Mouse (Mus musculus) midbrain, embryonic 10.5 days (tissue): Measurements from ENCODE around the gene Fbxl2. TPM values are rescaled to one million over a fixed set of nuclear protein-coding genes. Genes with fewer than 3 reads are reported as not detected.

ENCODE experiments used
- DNase-seq: peaks from one replicate; pipeline ENCODE4 v3.0.0-alpha.2; 2017; ENCODE audit warnings: low spot score
- H3K27ac ChIP-seq: fragments of 300-500 bp; sonication (generic); replicated peaks from 2 replicates; pipeline ENCODE4 v1.5.1; 2016; ENCODE audit warnings: mild to moderate bottlenecking
- H3K27me3 ChIP-seq: fragments of 300-500 bp; sonication (generic); 2 replicates; pipeline ENCODE4 v1.6.1; 2016; ENCODE audit warnings: low read depth, mild to moderate bottlenecking; ENCODE audit not compliant: poor library complexity, severe bottlenecking
- H3K36me3 ChIP-seq: fragments of 300-500 bp; sonication (generic); 2 replicates; pipeline ENCODE4 v1.6.1; 2016; ENCODE audit warnings: mild to moderate bottlenecking, moderate library complexity
- H3K4me1 ChIP-seq: fragments of 300-500 bp; sonication (generic); 2 replicates; pipeline ENCODE4 v1.6.1; 2016
- H3K4me3 ChIP-seq: fragments of 300-500 bp; sonication (generic); 2 replicates; pipeline ENCODE4 v1.5.1; 2016; ENCODE audit warnings: mild to moderate bottlenecking, moderate library complexity
- H3K9me3 ChIP-seq: fragments of 300-500 bp; sonication (generic); replicated peaks from 2 replicates; pipeline ENCODE4 v1.6.1; 2016; ENCODE audit warnings: mild to moderate bottlenecking
- WGBS: fragments of 180-500 bp; shearing (Covaris S2); methylation state at CpG from one replicate; pipeline ENCODE4 v1.1.7; 2016; 5-methylcytosine and 5-hydroxymethylcytosine counted together
- polyA plus RNA-seq: library from polyadenylated mRNA; unstranded; fragments of >200 nt; fragmentation: Nextera tagmentation; extraction: Ambion mirVana; gene quantifications from 2 replicates; pipeline ENCODE4 v1.2.1, GENCODE M21; 2016

The Fbxl2 gene
- polyA plus RNA-seq, 1 experiment from 2014 or later: 7.0 TPM

DNA sequence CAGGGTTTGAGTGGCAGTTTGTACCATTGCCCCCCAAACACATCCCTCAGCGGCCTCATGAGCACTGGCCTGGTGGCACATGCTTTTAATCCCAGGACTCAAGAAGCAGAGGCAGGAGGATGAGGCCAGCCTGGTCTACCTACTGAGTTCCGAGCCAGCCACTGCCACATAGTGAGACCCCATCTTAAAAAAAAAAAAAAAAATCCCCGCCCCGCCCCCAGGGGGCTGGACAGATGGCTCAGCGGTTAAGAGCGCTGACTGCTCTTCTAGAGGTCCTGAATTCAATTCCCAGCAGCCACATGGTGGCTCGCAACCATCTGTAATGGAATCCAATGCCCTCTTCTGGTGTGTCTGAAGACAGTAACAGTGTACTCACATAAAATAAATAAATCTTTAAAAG is 4.1 kb upstream of the Fbxl2 start:
- no peak overlapping the region for H3K4me3 ChIP-seq
- no peak overlapping the region for H3K27ac ChIP-seq
- no peaks in the 10 kb centered on the region; the same call in 1 of the 2 replicates for H3K9me3 ChIP-seq
- peaks cover under 1% of the 10 kb centered on the region; the same call in 1 of the 2 replicates for H3K27me3 ChIP-seq
- 79% methylated on average over 7 of the region's 7 CpGs for WGBS
- no peak for DNase-seq
- H3K36me3 ChIP-seq: no peaks in the 10 kb centered on the region
- H3K4me1 ChIP-seq: no peaks in the 10 kb centered on the region

DNA sequence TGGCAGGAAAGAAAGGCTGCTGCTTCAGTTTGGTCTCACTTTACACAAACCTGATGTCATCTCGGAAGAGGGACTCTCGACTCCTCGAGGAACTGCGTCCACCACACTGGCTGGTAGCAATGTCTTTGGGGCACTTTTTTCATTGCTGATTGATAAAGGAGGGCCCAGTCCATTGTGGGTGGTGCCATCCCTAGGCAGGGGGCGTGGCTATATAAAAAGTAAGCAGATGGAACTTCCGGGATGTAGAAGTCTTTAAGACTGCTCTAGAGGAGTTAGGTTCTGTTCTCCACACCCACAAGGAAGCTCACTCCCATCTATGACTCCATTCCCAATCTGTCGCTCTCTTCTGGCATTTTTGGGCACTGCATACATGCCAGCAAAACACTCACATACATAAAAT is 685 bp upstream of the Fbxl2 start:
- DNase-seq: no peak
- no peak overlapping the region for H3K4me3 ChIP-seq

DNA sequence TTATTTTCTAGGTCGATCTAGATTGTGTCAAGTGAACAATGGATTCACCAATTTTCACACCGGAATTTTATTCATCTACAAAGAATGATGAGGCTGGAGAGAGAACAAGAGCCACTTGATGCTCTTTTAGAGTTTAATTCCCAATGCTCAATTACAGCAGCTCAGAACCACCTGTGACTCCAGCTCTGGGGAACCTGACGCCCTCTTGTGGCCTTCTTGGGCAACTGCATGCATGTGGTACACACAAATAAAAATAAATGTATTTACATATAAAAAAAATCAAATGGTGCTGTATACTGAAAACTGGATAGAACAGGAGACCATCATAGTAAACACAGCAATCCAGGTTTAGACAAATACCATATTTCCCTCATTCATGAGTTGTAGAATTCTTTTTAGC is 1.5 kb downstream of the Fbxl2 start:
- H3K36me3 ChIP-seq: no peaks in the 10 kb centered on the region
- no peaks in the 10 kb centered on the region for H3K9me3 ChIP-seq
- WGBS: 59% methylated on average over 3 of the region's 3 CpGs
- no peak overlapping the region for H3K27ac ChIP-seq
- H3K27me3 ChIP-seq: no peaks in the 10 kb centered on the region
- H3K4me3 ChIP-seq: no peak overlapping the region
- peaks cover 18% of the 10 kb centered on the region for H3K4me1 ChIP-seq
- DNase-seq: no peak

More for the DNA sequence above, 685 bp upstream of the Fbxl2 start:
- WGBS: 94% methylated on average over 7 of the region's 7 CpGs
- no peaks in the 10 kb centered on the region for H3K27me3 ChIP-seq
- peaks cover 12% of the 10 kb centered on the region for H3K4me1 ChIP-seq
- no peaks in the 10 kb centered on the region for H3K36me3 ChIP-seq
- no peaks in the 10 kb centered on the region; the same call in 1 of the 2 replicates for H3K9me3 ChIP-seq
- no peak overlapping the region for H3K27ac ChIP-seq

DNA sequence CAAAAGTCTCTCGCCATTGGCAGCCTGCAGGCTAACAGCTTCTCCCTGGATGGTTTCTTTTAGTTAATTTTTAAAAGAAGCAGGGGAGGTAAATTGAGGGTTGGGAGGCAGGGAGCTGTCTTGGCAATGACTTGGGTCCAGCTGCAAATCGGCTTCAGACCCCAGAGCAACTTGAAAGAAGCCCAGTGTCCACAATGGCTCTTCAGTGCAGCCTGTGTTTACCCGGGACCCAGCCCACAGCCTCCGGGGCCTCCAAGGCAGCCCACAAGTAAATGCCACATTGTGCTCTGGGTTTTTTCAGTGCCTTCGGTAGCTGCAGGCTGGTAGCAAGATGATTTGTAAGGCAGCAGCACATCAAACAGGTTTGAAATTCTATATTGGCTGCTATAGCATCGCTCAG is 3.5 kb downstream of the Fbxl2 start:
- DNase-seq: no peak
- Histone ChIP-seq H3K36me3 (no peaks in the 10 kb centered on the region), H3K27ac (peak overlapping the region; percentile 72), H3K9me3 (no peaks in the 10 kb centered on the region), H3K4me1 (peaks cover 18% of the 10 kb centered on the region), H3K27me3 (no peaks in the 10 kb centered on the region), H3K4me3 (no peak overlapping the region)
- whole genome bisulfite sequencing: 52% methylated on average over 6 of the region's 6 CpGs

DNA sequence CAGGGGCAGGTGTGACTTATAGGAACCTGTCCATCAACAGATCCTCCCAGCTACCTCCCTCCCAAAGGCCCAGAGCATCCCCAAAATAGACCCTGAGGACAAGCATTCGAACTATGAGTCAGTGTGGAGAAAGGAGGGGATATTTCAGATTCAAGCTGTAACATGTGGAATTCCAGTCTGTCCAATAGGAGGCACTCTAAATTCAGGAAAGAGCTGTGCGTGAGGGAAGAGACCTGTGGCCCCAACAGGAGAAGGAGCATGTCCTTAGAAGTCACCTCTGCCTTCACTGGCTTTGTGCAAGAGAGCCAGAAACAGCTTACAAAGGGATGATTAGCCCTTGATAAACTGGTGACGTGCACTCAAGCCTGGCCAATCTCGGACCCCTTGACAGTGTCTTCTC is 5.0 kb downstream of the Fbxl2 start:
- 72% methylated on average over 4 of the region's 4 CpGs for whole genome bisulfite sequencing
- DNase-seq: no peak
- no peak overlapping the region for H3K4me3 ChIP-seq
- peaks cover 18% of the 10 kb centered on the region for H3K4me1 ChIP-seq
- H3K27ac ChIP-seq: no peak overlapping the region
- H3K9me3 ChIP-seq: no peaks in the 10 kb centered on the region
- no peaks in the 10 kb centered on the region for H3K36me3 ChIP-seq
- no peaks in the 10 kb centered on the region for H3K27me3 ChIP-seq

DNA sequence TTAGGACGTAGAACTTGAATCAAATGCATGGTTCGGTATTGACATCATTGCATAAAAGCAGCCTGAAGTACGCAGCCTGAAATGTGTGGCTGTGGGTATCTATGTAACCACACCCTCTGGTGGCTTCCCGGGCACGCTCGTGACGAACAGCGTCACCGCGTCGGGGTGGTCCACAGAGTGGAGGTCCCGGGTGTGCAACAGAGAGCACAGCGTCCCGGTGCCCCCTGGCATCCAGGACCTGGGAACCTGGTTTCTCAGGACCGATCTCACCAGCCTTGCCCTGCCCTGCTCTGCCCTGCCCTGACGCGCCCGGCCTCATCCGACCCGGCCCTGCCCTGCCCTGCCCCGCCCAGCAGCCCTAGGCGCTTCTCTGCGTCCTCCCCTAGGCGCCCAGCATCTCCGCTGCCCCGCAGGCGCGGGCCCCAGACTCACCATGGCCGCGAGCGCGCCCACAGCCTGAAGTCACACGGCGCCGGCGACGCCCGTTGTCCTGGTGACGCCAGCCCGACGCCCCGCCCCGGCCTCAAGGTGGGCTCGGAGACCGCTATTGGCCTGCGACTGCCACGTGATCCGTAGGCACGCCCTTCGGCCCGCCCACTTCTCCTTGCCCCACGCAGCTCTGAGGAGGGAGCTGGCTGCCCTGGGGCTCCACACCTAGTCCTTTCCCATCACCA is 19.6 kb downstream of the Fbxl2 start:
- Histone ChIP-seq H3K9me3 (no peaks in the 10 kb centered on the region), H3K4me3 (peak overlapping the region; percentile 75), H3K36me3 (no peaks in the 10 kb centered on the region), H3K27me3 (0 out of 2 replicates have a peak, but pooled peaks cover 9% of the 10 kb centered on the region), H3K4me1 (peaks cover 17% of the 10 kb centered on the region), H3K27ac (peak overlapping the region; percentile 84)
- DNase-seq: peak; percentile 92
- WGBS: under 1% methylated on average over 52 of the region's 52 CpGs

DNA sequence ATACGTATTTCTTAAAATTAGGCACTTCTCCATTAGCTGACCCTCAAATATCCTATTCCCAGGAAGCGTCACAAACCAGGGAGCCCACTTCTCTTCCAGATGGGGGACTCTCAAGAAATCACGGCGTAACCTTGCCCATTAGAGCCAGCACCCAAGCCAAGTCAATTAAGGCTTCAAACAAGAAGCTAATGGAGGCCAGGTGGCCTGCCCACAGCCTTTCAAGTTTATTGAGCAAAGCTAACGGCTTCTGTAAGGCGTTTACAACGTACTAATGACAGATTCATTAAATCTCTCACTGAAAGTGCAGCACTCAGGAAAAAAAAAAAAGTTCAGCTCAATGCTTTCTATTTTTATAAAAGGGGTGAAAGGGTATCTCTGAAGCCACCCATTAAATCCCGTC is 20.1 kb downstream of the Fbxl2 start:
- H3K4me3 ChIP-seq: peak overlapping the region; percentile 75
- H3K4me1 ChIP-seq: peaks cover 17% of the 10 kb centered on the region
- no peaks in the 10 kb centered on the region for H3K9me3 ChIP-seq
- 0 out of 2 replicates have a peak, but pooled peaks cover 9% of the 10 kb centered on the region for H3K27me3 ChIP-seq
- 32% methylated on average over 8 of the region's 8 CpGs for WGBS
- no peaks in the 10 kb centered on the region for H3K36me3 ChIP-seq
- peak overlapping the region; percentile 84 for H3K27ac ChIP-seq
- DNase-seq: no peak

DNA sequence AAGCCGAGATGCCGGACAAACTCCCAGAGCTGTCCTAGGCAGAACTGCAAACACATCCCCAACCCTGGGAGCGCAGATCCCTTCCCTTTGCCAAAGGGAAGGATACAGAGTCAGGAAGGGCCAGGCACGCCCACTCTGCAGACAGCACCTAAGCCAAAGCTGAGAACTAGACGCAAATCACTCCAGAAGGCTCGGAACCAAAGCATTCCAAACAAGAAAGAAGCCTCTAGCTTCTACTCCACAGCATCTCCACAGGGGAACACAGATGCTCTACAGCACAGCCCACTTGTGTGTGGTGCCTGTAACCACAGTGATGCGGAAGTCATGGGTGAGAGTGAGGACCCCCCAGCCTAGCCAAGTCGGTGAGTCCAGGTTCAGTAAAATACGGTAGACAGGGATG is 20.8 kb downstream of the Fbxl2 start:
- Histone ChIP-seq H3K9me3 (no peaks in the 10 kb centered on the region), H3K4me1 (peaks cover 17% of the 10 kb centered on the region), H3K27ac (no peak overlapping the region), H3K36me3 (no peaks in the 10 kb centered on the region), H3K27me3 (0 out of 2 replicates have a peak, but pooled peaks cover 9% of the 10 kb centered on the region), H3K4me3 (peak overlapping the region; percentile 75; the same call in 1 of the 2 replicates)
- 66% methylated on average over 9 of the region's 9 CpGs for whole genome bisulfite sequencing
- no peak for DNase-seq

DNA sequence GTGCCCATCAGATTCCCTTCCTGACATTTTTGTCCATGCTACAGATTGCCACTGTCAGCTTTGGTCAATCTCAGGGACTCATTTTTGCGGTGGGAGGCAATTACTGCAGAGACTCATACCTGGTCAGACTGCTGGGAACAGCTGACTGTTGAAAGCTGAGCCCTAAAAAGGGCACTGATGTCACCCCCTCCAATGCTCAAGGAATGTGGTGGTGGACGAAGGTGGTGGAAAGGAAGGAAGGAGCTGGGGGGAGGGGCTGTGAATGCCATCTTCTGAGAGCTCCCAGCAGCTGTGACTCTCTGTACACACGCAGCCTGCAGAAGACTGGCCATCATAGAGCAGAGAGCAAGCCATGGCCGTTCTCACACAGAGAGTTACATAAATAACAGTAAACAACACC is 23.9 kb downstream of the Fbxl2 start:
- WGBS: 69% methylated on average over 4 of the region's 4 CpGs
- no peak overlapping the region for H3K4me3 ChIP-seq
- peaks cover 17% of the 10 kb centered on the region for H3K4me1 ChIP-seq
- no peaks in the 10 kb centered on the region for H3K9me3 ChIP-seq
- H3K27ac ChIP-seq: no peak overlapping the region
- no peaks in the 10 kb centered on the region for H3K36me3 ChIP-seq
- no peak for DNase-seq
- H3K27me3 ChIP-seq: 0 out of 2 replicates have a peak, but pooled peaks cover 9% of the 10 kb centered on the region

DNA sequence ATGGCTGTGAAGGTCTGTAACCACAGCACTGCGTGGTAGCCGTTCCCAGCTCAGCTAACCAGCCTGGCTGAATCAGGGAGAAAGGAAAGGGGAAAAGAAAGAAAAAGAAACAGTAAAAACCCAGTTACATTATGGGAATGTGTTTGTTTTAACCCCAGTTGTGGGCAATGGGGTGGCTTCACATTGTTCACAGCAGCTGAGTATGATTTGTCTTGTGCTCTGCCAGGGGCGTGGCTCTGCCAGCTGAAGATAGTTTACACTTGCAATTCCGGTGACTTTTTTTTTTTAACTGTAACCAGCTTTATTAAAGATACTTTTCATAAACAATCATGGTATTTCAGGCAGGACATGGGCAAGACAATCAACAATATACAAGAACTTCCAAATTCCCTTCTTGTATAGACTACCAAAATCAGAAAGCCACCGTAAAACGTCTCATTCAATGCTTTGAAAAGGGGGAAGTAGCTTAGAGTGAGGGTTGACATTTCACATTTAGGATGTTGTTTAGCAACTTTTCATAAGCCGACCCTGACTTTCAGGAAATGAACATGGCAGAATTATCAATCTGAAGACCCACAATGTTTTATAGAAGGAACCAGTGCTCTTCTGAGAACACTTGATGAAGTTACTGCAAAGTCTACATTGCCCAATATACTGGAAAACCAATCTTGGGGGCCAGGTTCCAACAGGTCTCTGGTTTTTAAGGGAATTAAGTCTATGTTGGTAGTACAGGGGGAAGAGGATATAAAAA is 26.8 kb downstream of the Fbxl2 start:
- no peak overlapping the region for H3K27ac ChIP-seq
- H3K4me1 ChIP-seq: no peaks in the 10 kb centered on the region
- no peaks in the 10 kb centered on the region; the same call in 1 of the 2 replicates for H3K9me3 ChIP-seq
- no peaks in the 10 kb centered on the region for H3K27me3 ChIP-seq
- 0 out of 2 replicates have a peak, but pooled peaks cover 4% of the 10 kb centered on the region for H3K36me3 ChIP-seq
- WGBS: 91% methylated on average over 7 of the region's 7 CpGs
- H3K4me3 ChIP-seq: no peak overlapping the region
- DNase-seq: no peak

DNA sequence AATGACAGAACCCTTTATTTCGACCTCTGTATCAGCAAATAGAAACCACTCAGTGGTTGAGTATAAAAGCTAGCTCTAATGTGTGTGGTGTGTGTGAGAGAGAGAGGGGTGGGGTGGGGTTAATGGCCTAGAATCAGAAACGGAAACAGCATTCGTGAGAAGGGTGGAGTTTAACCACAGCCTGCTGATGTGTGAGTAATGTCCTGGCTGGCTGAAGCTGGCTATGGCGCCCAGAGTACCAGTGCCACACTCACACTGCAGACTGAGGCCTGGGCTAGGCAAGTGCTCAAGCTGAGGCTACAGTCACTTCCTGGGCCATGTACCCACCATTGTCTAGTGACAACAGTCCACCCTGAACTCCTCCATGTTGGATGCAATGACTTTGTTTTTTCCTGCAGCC is 29.6 kb downstream of the Fbxl2 start:
- Histone ChIP-seq H3K4me3 (no peak overlapping the region), H3K9me3 (no peaks in the 10 kb centered on the region; the same call in 1 of the 2 replicates), H3K27ac (no peak overlapping the region), H3K36me3 (peaks cover 6% of the 10 kb centered on the region; the same call in 1 of the 2 replicates), H3K27me3 (no peaks in the 10 kb centered on the region), H3K4me1 (no peaks in the 10 kb centered on the region)
- WGBS: 79% methylated on average over 4 of the region's 4 CpGs
- no peak for DNase-seq

DNA sequence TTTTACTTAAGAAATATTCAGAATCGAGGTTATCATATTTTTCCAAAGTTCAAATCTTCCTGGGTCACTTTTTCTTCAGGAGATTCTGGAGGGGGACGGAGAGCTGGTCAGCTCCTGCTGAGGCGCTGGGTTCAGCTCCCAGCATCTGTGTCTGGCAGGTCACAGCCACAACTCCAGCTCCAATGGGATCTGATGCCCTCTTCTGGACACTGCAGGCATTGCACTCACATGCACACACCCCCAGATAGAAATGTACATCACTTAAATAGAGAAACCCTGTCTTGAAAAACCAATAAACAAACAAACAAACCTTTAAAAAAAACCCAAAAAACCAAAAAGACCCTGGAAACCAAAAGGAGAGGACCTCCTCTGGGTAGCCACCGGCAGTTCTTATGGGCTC is 30.3 kb downstream of the Fbxl2 start:
- 78% methylated on average over 4 of the region's 4 CpGs for WGBS
- no peak overlapping the region for H3K4me3 ChIP-seq
- no peak for DNase-seq
- H3K4me1 ChIP-seq: no peaks in the 10 kb centered on the region
- no peaks in the 10 kb centered on the region for H3K27me3 ChIP-seq
- no peaks in the 10 kb centered on the region; the same call in 1 of the 2 replicates for H3K9me3 ChIP-seq
- H3K36me3 ChIP-seq: peaks cover 6% of the 10 kb centered on the region; the same call in 1 of the 2 replicates
- H3K27ac ChIP-seq: no peak overlapping the region

DNA sequence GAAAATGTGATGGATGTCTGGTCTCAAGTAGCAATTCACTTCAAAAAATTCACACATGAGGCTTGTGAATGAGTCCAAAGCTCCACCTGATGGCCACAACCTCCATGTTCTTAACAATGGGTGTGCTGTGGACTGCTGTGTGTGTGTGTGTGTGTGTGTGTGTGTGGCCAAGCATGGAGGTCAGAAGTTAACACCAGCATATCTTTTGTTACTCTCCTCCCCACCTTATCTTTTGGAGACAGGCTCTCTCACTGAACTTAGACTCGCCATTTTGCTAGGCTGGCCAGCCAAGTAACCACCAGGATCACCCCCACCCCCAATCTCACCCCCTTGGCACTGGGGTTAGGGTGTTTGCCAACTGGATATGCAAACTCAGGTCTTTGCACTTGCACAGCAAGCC is 32.0 kb downstream of the Fbxl2 start:
- no peak overlapping the region for H3K27ac ChIP-seq
- no peaks in the 10 kb centered on the region for H3K27me3 ChIP-seq
- no peak for DNase-seq
- H3K4me1 ChIP-seq: peaks cover 5% of the 10 kb centered on the region; the same call in 1 of the 2 replicates
- 91% methylated on average over 1 of the region's 1 CpGs for WGBS
- H3K4me3 ChIP-seq: no peak overlapping the region
- H3K36me3 ChIP-seq: peaks cover 6% of the 10 kb centered on the region; the same call in 1 of the 2 replicates
- no peaks in the 10 kb centered on the region; the same call in 1 of the 2 replicates for H3K9me3 ChIP-seq
